Mouse (Mus musculus) megakaryocyte, embryonic 14.5 days (primary cell): ENCODE measurements at regions not wholly inside any gene's neighbourhood (a gene's known extent, or its start where the extent isn't known, plus 50 kb on each side); places are given as distances from the start of the nearest gene placed in this dataset.

Source experiments
- FLI1 ChIP-seq: IDR thresholded peaks from 2 replicates; pipeline ENCODE4 v1.6.1; 2012; ENCODE audit warnings: low read length, inconsistent platforms, mixed read lengths
- GATA1 ChIP-seq: IDR thresholded peaks from 3 replicates; pipeline ENCODE4 v1.6.1; 2012; ENCODE audit warnings: mixed read lengths, low read length, inconsistent platforms, borderline replicate concordance

DNA sequence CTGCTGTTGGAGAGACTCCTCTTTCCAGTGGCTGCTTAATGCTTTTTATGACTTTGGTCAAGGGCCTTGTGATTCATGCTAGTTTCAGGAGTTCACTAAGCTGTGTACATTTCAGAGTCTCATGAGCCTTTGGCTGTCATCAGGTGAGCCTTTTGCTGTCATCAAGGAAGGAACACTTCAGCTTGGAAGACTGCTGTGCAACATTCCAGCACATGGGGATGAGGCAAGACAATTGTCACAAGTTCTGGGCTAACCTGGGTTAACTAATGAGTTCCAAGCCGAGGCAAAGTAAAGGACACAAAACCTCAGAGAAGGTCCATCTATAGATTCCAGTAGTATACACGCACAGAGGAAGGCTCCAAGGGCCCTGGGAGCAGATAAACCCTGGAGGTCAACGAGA lies 124.8 kb upstream of the Eef2kmt start:
- TF ChIP-seq GATA1 (no peak), FLI1 (no peak)
